Mouse (Mus musculus): ENCODE results near the gene Mex3d.

- no peak for TF ChIP-seq CTCF (IDR thresholded peaks at IDR 0.05; ENCODE audit: control insufficient read depth, insufficient read depth, insufficient replicate concordance, low read depth, low read length)
- peak; percentile 22; the same call in 1 of the 2 replicates for TF ChIP-seq POLR2A (IDR thresholded peaks at IDR 0.05; ENCODE audit: control insufficient read depth, low read depth, low read length)
Measured at GRCm38 (mm10) chr10:80385811-80386734, 1.4 kb downstream of the Mex3d start.

Measured in testis, adult 2 months (tissue).